Mouse (Mus musculus): ENCODE results near the gene Pdcd4.
"Not testable (repeated sequence)": the region's sequence is repeated elsewhere in the genome, so short reads cannot be mapped to it uniquely, and the experiment has no call there.

Pdcd4 gene

DNA sequence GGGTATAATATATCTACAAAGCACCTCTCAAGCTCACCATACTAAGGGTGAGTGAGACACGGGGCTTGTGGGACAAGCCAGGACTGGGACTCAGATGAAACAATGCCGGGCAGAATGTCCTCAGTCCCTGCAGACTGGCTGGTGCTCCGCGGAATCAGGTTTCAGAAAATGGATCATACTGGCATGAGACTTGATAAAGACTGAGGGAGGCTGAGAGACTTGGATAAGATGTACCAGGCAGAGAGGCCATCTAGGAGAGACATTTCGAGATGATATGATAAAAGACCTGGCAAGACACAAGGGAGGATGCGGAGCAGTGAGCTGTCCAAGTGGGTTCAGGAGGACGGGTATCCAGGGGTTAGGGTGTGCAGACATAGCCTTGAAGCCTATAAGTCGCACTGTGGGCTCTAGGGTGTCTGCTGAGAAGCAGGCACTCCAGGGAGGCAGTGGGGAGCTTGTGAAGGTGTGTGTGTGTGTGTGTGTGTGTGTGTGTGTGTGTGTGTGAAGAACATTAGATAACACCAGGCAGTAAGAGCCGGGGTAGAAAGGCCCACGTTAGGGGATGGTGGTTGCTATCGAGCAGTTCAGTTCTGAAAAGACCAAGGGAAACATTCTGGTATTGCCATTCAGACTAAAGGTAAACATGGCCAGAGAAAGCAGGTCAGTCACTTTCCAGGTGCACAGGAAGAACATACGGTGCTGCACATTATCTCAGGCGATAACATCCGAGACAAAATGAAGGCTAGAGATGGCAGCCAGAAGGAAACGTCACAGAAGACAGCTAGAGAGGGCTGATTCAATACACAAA, 10.1 kb downstream of the Pdcd4 start:
- no peak for DNase-seq (ENCODE audit: low read depth)

DNA sequence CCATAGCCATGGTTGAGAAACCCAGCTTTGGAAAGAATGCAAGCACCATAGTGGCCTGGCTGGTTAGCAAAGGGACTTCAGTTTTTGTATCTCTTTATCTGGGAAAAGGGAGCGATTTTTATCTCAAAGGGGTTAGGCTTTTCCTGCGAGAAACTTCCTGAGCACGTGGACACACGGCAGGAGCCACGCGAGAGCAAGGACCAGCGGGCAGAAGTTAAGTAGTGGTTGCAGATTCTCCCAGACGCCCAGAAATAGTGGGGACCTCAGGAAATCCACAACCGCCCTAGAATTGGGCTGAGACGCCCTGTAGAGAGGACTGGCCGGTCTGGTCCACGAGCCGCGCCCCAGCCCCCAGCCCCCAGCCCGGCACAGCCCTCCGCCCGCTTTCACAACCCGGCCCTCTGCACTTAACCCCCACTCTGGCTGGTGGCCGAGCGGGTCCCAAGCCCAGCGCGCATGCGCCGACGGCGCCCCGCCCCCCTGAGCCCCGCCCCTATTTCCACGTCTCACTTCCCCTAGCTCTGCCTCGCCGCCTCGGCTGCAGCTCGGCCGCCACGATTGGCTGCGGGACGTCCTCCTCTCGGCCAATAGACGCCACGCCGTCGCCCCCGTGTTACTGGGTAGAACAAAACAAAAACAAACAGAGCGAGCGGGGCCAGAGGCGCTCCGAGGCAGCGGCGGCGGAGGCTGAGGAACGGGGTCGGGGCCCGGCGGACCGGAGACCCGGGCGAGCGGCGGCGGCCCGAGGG, 10.9 kb downstream of the Pdcd4 start:
- DNase-seq (ENCODE audit: low read depth): peak; percentile 95

GRCm38 (mm10) chr19:53903507-53904321, 11.7 kb downstream of the Pdcd4 start:
- DNase-seq (ENCODE audit: low read depth): no peak

DNA sequence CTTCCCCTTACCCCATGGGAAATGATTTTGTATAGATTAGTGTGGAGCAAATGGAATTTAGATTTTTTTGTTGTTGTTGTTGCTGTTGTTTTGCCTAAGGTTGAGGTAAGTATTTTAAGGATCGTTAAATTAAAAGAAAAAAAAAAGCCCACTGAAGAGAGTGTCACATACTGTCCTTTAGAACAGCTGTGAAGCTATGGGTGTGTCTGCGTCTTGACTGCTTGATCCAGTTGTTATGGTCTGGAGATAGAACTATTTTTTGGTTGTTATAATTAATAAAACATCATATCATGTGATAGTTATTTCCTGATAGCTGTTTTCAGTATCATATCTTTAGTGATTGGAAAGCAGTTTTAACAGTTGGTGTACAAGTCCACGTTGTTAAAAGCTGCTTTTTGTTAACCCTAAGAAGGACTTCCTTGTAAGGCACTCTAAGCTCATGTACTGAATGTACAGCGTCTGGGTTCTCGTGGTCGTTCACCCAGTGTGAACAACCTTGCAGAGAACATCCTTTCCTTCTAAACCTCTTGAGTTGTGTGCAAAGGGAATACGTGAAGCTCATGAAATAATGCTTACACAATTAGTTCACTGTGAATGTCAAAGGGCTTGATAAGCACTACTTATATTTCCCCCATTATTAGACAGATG, 12.9 kb downstream of the Pdcd4 start:
- DNase-seq (ENCODE audit: low read depth): no peak

- DNase-seq (ENCODE audit: low read depth): no peak
Observed at GRCm38 (mm10) chr19:53906033-53906702, 14.1 kb downstream of the Pdcd4 start.

GRCm38 (mm10) chr19:53906703-53907070, 14.7 kb downstream of the Pdcd4 start:
- not testable (repeated sequence) for DNase-seq (ENCODE audit: low read depth)

- no peak for DNase-seq (ENCODE audit: low read depth)
Observed at GRCm38 (mm10) chr19:53914950-53915349, 22.9 kb downstream of the Pdcd4 start.

GRCm38 (mm10) chr19:53919541-53919940, 27.5 kb downstream of the Pdcd4 start:
- DNase-seq (ENCODE audit: low read depth): no peak

- not testable (repeated sequence) for DNase-seq (ENCODE audit: low read depth)
Observed at GRCm38 (mm10) chr19:53921996-53922395, 30.0 kb downstream of the Pdcd4 start.

DNA sequence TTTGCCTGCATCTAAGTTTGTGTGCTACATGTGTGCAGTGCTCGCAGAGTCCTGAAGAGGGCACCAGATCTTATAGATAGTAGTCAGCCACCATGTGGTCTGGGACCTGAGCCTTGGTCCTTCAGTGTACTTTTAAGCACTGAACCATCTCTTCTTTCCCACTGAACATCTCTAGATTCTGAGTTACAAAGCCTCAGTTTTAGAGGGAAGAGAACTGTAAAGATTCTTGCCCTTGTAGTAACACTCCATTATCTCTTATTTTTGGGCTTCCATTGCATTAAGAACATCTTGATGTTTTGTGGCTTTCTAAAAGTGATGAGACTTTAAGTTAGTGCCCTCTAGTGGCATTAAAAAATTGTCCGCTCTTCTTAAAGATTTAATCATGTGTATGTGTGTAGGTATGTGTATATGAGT, 33.3 kb downstream of the Pdcd4 start:
- DNase-seq (ENCODE audit: low read depth): no peak

- no peak for DNase-seq (ENCODE audit: low read depth)
Observed at GRCm38 (mm10) chr19:53926705-53927104, 34.7 kb downstream of the Pdcd4 start.

DNA sequence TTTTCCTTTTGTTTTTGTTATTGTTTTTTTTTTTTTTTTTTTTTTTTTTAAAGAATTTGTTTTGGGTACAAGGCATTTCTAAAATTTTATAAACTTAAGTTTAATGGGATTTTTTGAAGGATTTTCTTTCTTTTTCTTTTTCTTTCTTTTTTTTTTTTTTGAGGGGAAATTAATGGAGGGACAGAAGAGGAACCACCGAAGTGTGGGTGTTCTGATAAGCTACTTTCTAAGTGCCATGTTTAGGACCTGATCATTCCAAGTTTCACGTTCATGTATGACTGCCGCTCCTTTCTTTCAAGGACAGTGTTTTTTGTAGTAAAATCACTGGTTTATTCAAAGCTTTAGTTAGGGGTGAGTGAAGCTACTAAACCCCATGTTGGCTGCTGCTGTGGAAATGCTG, 37.2 kb downstream of the Pdcd4 start:
- no peak for DNase-seq (ENCODE audit: low read depth)

DNA sequence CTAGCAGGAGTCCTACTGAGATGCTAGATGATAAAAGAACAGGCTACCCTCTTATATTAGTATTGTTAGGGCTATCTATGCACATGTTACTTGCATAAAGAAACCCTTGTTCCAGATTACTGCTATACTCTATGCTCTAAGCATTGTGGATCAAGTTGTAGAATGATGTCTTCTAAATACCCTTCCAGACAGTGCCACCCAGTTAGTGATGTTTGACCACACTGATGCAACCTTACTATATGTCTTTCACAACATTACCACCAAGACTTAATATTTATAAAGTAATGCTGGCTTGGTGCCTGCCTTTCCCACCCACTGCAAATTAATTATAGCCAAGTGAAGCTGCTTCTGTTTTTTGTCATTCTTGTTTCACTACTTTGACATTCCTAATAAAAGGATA, 41.0 kb downstream of the Pdcd4 start:
- DNase-seq (ENCODE audit: low read depth): no peak

DNA sequence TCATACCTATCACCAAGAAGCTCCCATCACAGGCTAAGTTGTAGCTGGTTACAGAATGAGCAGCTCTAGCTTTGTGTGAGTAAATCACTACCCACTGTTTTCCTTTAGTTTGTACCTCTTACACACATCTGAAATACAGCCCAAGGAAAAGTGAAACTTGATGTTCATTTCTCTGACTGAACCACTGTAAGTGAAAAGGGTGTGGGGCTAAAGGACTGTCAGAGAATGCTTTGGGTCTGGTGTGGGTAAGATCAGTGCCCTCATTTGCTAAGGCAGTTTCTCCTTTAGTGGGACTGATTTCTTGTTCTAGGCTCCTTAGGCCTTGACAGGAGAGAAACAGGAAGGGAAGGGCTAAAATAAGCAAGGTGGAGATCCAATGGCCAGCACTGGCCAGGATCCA, 42.0 kb downstream of the Pdcd4 start:
- DNase-seq (ENCODE audit: low read depth): no peak

DNA sequence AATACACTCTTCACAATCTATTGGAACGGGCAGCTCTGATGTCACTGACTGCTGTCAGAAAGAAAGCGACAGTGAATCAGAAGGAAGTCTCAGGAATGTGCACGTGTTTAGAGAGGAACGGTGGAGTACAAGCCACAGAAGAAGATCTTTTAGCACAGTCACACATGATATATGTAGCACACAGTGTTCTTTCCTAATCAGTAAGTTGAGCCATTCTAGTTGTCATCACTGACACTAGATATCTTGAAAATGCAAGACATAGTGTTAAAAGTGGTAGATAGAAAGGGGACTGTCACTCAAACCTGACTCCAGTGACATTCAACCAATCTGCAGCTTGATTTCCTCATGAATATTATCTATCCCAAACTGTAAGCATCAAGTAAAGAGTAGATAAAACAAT, 47.4 kb downstream of the Pdcd4 start:
- DNase-seq (ENCODE audit: low read depth): peak; percentile 58

DNA sequence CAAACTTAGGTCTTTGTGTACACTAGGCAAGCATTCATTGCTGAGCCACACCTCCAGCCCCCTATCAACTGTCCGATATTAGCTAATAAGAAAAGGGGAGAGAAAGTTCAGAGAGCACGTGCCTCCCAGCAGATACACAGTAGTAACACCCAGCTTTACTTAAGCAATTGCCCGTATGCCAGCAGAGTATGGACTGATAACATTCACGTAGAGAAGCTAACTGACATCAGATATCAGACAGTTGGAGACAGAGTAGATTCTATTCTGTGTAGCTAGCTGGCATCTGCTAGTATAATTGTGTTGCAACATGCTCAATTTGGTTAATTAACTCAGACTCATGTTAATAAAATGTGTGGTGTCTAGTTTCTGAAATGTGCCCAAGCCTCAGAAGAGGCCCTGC, 49.1 kb downstream of the Pdcd4 start:
- peak; percentile 60 for DNase-seq (ENCODE audit: low read depth)

- no peak for DNase-seq (ENCODE audit: low read depth)
Observed at GRCm38 (mm10) chr19:53942342-53942741, 50.3 kb downstream of the Pdcd4 start.

- DNase-seq (ENCODE audit: low read depth): peak; percentile 99
Observed at GRCm38 (mm10) chr19:53943802-53944785, 52.1 kb downstream of the Pdcd4 start, which contains the start of the genes Shoc2 and Bbip1. TSS of gene Shoc2 (plus strand) at chr19:53944306. TSS of gene Bbip1 (minus strand) at chr19:53944627.

DNA sequence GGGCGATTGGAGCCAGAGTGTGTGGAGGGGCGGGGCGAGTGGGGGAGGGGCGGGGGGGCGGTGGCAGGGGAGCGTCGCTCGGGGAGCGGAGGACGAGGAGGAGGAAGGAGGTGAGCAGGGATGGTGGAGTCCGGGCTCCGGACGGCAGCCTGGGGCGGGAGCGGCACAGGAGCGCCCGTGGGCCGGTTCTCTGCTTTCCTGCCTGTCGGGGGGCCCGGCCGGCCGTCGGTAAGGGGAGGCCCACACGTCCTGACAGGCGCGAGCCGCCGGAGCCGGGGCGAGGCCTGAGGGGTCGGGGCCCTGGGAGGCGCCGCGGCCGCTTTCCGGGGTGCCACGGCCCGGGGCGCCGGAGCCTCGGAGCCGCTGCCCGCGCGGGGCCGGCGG, 52.7 kb downstream of the Pdcd4 start:
- DNase-seq (ENCODE audit: low read depth): no peak
